Mouse (Mus musculus) retina, embryonic 14.5 days (tissue): ENCODE results near the gene Nln.

Experiments used
- DNase-seq: peaks from one replicate; pipeline ENCODE4 v3.0.0-alpha.2; 2015; ENCODE audit warnings: low spot score

The Nln gene

DNA sequence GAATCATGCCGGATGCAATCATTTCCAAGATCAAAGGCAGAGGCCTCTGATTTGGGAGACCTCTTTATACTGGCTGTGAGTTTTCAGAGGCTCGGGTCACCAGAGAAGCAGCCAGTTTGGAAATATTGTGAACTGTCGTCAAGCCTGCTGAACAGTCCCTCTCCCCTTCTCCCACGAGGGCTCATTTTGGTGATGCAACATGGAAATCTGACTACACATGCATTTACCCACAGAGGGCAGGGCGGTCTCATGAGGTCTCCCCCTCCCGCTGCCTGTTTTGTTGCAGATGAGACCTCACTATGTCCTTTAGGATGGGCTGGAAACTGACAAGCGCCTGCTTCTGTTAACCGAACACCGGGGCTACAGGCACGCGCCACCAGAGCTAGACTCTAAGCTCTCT, 95.4 kb downstream of the Nln start:
- DNase-seq: no peak

DNA sequence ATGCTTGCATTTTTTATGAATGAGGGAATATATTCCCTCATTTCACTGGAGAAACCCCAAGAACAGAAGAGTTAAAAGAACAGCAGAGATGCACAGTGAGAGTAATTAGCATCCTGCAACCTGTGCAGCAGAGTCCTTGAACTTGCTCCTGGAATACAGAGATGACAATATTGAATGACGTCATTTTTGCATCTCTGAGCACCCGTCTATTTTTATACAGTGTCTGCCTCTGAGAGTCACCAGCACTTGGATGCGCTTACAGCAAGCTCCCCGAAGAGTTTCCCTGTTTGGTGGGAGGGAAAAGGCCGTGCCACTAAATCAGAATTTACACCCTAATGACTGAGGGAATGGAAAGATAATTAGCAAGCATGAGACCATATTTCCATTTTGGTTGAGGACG, 96.0 kb downstream of the Nln start:
- no peak for DNase-seq

DNA sequence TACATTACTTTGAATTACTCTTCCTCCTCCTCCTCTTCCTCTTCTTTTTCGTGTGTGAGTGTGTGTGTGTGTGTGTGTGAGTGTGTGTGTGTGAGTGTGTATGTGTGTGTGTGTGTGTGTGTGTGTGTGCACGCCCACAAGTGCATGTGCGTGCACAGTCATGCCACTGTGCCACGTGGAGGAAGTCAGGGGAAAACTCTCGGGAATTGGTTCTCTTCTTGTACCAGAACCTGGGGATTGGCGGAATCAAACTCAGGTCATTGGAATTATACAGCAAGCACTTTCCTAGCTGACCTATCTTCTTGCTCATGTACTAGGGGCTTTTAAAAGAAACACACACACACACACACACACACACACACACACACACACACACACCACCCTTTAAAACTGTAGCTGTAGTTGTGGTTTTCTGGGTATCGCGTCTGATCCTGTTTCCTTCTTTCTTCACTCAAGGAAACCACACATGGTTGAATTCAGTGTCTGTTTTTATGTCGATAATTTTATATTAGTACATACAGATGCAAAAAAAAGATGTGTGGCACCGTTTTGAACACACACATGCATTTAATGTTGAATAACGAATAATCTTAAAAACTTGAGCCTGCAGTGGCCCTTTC, 97.1 kb downstream of the Nln start:
- no peak for DNase-seq

DNA sequence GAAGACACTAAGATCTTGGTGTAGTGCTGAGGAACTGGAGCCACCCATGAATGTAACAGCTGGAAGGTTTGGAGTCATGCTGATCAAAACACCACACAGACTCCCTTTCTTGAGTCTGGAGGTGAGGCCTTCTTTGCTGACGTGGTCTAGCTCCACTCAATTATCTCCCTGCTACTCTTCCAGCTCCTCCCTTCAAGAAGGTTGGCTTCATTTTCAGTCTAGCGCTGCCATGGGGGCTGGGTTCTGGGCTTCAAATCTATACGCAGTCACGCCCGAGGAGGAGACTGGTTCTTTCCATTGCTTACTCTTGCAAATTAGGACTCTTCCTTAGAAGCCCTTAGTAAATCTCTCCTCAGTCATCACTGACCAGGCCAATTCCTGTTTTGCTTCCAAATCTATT, 98.1 kb downstream of the Nln start:
- no peak for DNase-seq

DNA sequence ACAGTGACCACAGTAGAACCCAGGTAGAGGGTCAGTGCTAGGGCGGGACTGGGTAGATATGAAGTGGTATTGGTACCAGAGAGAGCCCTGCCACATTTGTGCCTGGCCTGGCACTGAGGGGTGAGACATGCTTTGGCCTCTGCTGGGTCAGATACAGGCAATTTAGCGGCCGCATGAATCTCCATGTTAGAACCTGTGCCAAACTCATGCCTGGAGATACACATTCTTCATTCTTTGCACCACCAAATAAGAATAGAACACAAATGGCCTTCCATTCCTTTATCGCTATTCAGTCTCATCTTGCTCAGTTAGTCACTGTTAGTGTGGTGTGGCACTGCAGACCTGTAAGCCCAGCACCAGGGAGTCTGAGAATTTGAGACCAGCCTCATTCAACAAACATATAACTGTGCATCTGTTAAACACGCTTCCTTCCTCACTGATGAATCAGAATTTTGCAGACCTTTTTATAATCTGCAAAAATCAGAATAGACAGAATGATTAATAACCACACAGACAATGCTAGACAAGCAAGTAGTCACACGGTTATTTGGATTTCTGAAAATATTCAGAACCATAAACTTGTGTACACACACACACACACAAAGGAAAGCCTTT, 104.1 kb downstream of the Nln start:
- DNase-seq: no peak

DNA sequence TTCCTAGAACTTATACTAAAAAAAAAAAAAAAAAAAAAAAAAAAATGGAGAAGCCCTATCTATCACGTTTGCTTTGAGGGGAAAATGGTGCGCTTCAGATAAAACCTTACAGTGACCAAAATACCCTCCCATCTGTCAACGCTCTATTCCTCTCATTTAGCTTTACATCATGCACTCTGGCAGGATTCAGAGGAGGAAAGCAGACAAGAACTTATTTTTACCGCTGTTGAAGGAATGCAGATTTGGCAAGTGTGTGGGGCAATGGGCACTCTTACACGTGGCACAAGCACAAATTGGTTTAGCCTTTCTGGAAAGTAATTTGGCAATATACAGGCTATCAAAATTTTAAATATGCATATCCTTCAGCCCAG, 115.3 kb downstream of the Nln start:
- no peak for DNase-seq

DNA sequence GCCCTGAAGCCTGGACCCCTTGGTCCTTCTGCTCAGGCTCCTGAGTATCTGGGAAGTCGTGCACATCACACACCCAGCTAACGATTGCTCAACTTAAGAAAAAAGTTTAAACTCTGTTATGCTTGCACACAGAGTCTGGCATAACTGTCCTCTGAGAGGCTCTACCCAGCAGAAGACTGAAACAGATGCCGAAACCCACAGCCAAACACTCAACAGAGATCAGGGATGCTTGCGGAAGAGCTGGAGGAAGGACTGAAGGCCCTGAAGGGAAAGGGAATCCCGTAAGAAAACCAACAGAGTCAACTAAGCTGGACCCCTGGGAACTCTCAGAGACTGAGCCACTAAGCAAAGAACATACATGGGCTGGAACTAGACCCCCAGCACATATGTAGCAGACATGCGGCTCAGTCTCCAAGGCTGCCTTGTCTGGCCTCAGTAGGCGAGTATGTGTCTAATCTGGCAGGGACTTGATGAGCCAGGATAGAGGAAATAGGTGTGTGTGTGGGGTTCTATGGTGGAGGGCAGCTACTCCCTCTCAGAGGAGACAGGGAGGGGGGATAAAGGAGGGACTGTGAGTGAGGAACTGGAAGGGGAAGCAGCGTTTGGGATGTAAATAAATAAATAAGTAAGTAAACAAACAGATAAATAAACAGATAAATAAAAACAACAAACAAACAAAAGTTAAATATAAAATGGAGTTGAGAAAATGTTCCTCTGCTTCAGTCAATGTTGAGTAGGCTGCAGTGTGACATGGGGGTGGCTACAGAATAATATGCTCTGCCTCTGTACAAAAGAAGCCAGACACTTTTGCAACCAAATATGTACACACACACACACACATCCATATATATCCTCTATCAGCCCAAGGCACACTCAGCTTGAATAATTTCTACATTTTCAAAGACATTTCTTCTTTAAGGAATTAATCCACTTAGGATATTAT, 116.0 kb downstream of the Nln start:
- no peak for DNase-seq

DNA sequence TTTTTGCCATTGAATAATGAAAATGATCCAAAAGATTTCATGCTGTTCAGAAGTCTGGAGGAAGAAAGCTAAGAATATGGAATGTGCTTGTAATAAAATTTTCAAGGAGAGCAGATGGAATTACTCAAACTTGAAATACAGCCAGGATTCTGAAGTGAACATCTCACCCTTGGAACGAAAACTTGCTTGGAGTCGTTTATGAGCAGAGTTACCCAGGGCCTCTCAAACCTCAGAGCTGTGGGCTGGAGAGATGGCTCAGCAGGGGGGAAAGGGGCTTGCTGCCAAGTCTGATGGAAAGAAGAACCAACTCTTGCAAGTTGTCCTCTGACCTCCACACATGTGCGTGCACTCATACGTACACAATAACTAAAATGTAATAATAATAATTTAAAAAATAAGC, 122.8 kb downstream of the Nln start:
- no peak for DNase-seq

DNA sequence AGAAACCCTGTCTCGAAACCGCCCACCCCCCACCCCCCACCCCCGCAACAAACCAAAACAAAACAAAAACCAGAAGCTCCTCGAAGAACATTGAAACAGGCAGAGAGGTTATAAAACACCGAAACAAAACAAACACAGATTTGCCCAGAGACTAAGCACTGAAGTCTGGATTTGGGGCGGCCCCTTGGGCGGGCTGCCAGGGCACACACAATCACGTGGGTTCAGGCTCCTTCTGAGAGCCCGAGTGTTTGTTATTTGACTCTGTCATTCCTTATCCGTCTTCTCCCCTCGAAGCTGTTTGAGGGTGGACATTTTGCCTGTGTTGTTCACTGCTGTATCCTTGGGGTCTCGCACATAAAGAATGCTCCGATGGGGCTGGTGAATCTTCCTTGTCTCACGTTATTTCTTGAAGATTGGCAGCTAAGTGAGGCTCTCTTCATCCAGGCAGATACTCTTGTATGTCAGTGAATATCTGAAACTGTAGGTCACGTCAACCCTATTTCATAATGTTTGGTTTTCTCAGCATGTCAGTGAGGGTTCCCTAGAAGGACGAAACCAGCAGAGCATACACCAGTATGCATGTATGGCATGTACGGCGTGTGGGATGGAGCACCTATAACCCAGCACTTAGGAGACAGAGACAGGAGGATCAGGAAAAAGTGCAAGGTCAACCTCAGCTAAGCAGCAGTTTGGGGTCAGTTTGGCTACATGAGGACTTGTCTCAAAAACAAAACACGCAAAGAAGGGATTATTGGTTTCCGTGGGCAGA, 123.7 kb downstream of the Nln start:
- DNase-seq: no peak

DNA sequence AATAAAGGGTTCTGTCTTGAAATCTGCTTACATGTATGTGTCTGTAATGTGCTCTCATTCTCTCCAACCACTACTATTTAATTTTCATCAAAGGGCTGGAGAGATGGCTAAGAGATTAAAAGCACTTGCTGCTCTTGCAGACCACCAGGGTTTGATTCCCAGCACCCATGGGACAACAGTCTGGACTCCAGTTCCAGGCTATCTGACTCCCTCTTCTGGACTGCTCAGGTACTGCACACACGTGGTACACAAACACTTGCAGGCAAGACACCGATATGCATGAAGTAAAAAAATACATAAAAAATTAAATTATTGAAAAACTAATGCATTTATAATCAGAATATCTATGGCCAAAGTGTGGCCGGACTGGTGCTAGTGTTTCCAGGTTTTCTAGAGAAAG, 127.0 kb downstream of the Nln start:
- DNase-seq: no peak

DNA sequence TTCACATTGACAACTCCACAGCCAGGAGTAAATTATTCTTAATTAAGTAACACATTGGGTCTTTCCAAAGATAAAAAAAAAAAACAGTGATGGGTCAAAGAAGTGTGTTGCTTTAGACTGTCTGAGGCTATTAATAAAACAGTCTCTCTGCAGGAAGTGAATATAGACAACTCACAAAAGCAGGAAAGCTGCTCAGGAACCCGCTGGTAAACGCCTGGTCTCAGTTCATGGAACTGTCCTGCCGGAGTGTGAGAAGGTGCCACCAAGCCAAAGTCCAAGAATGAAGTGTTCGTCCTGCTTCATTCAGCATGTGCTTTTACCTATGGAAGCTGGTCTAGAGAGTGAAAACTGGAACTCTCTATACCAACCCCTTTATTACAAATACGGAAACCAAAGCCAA, 129.0 kb downstream of the Nln start:
- no peak for DNase-seq

DNA sequence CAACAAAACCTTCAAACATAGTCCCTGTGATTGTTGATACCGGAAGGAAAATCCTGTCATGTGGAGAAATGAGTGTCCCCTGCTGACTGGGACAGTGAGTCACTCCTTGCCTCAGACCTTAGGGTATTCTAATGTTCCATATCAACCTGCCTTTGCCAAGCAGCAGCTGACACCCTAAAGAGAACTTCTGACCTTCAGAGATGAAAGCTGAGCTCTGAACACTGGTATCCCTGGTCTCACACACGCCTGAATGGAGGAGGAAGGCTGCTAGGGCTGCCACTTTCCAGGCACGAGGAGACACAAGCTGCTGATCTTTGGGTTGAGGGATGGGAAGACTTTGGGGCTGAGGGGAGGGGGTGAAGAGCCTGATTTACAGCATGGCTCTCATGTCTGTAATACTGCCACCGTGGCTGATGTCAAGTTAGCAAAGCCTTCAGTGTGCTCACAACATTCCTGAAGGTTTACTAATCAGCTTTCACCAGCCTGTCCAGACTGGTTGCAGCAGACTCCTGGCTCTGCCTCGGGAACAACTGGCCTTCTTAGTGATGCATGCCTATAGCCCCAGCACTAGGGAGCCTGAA, 131.0 kb downstream of the Nln start:
- no peak for DNase-seq

DNA sequence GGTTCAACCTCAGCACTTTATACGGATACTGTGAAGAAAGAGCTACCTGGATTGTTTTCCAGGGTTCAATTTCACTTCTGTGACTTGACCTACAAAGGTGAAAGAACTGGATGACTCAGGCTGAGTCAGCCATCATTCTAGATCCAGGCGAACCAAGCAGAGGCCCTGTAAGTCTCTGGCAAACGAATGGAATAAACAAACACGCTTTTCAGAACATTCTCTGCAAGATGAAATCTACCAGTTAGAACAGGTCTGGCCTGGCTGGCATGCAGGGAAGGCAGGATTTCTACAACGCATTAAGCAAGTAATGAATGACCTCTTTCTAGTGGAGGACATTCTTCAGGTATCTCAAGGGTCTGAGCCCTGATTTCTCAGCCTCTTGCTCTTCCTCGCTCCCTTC, 131.6 kb downstream of the Nln start:
- DNase-seq: no peak

DNA sequence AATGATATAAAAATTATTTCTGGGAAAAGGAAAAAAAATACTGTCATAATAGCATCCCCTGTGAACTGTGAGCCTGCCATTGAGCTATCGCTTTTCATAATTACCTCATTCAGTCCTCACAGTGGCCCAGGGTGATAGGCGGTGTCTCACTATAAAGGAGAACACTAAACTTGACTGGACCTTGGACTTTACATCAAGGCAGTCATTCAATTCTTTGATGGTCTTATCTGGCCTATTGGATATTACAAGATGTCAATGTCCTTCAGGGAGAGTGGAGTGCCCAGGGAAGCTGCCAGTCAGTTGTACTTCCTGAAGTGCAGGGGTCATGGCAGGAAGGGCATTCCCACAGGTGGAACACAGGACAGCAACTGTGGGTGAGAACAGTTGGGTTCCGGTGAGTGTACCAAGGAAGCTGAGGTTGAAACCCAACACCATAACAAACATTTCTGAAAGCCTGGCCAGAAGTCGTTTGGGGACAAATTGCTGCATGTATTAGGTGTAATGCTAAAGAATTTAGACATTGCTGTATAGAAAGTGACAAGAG, 133.2 kb downstream of the Nln start:
- no peak for DNase-seq

DNA sequence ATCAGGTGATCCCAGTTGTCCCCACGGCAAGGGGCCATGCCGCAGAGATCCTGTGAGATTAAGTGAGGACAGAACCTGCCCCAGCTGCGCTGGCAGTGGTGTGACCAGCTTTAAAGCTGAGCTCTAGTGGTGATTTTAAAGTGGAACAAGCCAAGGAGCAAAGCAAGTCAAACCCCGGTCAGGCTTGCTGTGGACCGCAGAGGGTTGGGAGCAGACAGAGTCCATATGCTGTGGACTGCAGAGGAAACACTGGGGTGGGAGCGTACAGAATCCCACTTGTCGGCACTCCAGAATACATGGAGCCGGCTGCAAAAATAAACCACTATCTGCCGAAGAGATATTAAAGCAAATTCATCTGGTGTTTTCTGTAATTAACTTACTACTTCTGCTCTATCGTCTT, 134.3 kb downstream of the Nln start:
- no peak for DNase-seq

DNA sequence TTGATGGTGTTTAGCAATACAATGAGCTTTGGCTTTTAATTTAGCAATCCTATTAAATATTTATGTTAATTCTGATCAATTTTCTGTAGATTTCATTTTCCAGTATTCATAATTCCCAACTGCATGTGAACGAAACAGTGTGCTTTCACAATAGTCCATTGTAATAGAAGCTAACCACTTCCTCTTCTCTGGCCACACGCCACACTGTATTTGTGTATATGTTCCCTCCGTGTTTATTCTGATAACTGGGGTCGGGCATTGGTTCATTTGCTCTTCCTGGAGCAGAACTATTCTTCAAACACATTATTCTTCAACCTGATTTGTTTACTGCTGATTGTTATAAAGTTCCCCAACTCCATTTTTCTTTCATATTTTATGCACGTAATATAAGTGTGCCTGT, 135.4 kb downstream of the Nln start:
- no peak for DNase-seq
